ENCODE assay signal across 8 mouse cellular contexts in genomic region chr8:56293480-56293879, GRCm38 (mm10). TPM values are rescaled to one million over a fixed set of nuclear protein-coding genes. Genes with fewer than 3 reads are reported as not detected.
A peak's percentile ranks its signal among the peaks of the same experiment; 100 is the strongest.
DNase-seq lines count a peak whose midpoint lies in the region; ATAC-seq and TF ChIP-seq lines count a peak whose summit lies in the region.

No protein-coding gene starts in this region.

- peaks cover 12% of the 10 kb centered on the region; the same call in 1 of the 2 replicates for H3K27me3 ChIP-seq in heart, embryonic 13.5 days (replicated peaks)
- peaks cover 3% of the 10 kb centered on the region; the same call in 1 of the 2 replicates for H3K27me3 ChIP-seq in heart, embryonic 11.5 days (ENCODE audit: control insufficient read depth, insufficient read depth, low read length)
- H3K27me3 ChIP-seq in heart, embryonic 15.5 days = no peaks in the 10 kb centered on the region
- H3K27me3 ChIP-seq in limb, embryonic 12.5 days = peaks cover 22% of the 10 kb centered on the region
- H3K27me3 ChIP-seq in neural tube, embryonic 13.5 days = peaks cover 26% of the 10 kb centered on the region

- H3K27ac ChIP-seq in heart, embryonic 13.5 days (replicated peaks) = no peak overlapping the region
- H3K27ac ChIP-seq in heart, embryonic 11.5 days (ENCODE audit: low read depth, low read length) = no peak overlapping the region
- H3K27ac ChIP-seq in bone marrow macrophage, adult 2 months (ENCODE audit: insufficient read depth, low read depth, low read length) = peak overlapping the region; percentile 82
- no peak overlapping the region for H3K27ac ChIP-seq in heart, embryonic 15.5 days
- no peak overlapping the region for H3K27ac ChIP-seq in limb, embryonic 12.5 days
- H3K27ac ChIP-seq in neural tube, embryonic 13.5 days (replicated peaks) = no peak overlapping the region

- peak overlapping the region; percentile 86 for H3K4me2 ChIP-seq in heart, embryonic 13.5 days
- no peak overlapping the region; the same call in 1 of the 2 replicates for H3K4me2 ChIP-seq in heart, embryonic 11.5 days
- H3K4me2 ChIP-seq in heart, embryonic 15.5 days = peak overlapping the region; percentile 90; the same call in 1 of the 2 replicates
- H3K4me2 ChIP-seq in limb, embryonic 12.5 days = 0 out of 2 replicates have a peak overlapping the region, but pooled peaks have one; percentile 10
- H3K4me2 ChIP-seq in neural tube, embryonic 13.5 days = peak overlapping the region; percentile 93; the same call in 1 of the 2 replicates

- peaks cover 9% of the 10 kb centered on the region; the same call in 1 of the 2 replicates for H3K4me1 ChIP-seq in heart, embryonic 13.5 days
- H3K4me1 ChIP-seq in heart, embryonic 11.5 days (ENCODE audit: control insufficient read depth, insufficient read depth, low read length) = no peaks in the 10 kb centered on the region
- peaks cover 24% of the 10 kb centered on the region for H3K4me1 ChIP-seq in bone marrow macrophage, adult 2 months (ENCODE audit: control insufficient read depth, insufficient read depth, low read length)
- peaks cover 11% of the 10 kb centered on the region for H3K4me1 ChIP-seq in heart, embryonic 15.5 days (replicated peaks)
- 0 out of 2 replicates have a peak, but pooled peaks cover 4% of the 10 kb centered on the region for H3K4me1 ChIP-seq in limb, embryonic 12.5 days (replicated peaks)
- peaks cover 21% of the 10 kb centered on the region for H3K4me1 ChIP-seq in neural tube, embryonic 13.5 days (replicated peaks)

- H3K9ac ChIP-seq in heart, embryonic 13.5 days = peak overlapping the region; percentile 33; the same call in 1 of the 2 replicates
- no peak overlapping the region for H3K9ac ChIP-seq in heart, embryonic 11.5 days (ENCODE audit: low read depth, low read length)
- H3K9ac ChIP-seq in heart, embryonic 15.5 days = no peak overlapping the region
- H3K9ac ChIP-seq in limb, embryonic 12.5 days (replicated peaks) = no peak overlapping the region
- H3K9ac ChIP-seq in neural tube, embryonic 13.5 days = no peak overlapping the region

- no peak for TF ChIP-seq CTCF in bone marrow macrophage, adult 2 months (IDR thresholded peaks at IDR 0.05; ENCODE audit: low read depth, low read length)

- TF ChIP-seq POLR2A in bone marrow macrophage, adult 2 months (IDR thresholded peaks at IDR 0.05; ENCODE audit: borderline replicate concordance, low read depth, low read length) = no peak

- ATAC-seq in heart, embryonic 13.5 days (ENCODE audit: extremely low read depth, insufficient number of reproducible peaks, low FRiP score, low TSS enrichment) = no peak
- ATAC-seq in heart, embryonic 11.5 days (replicated peaks; ENCODE audit: insufficient number of reproducible peaks, low FRiP score, low TSS enrichment) = no peak
- ATAC-seq in heart, embryonic 15.5 days (replicated peaks; ENCODE audit: insufficient number of reproducible peaks, insufficient read depth, low FRiP score, low read depth) = no peak
- no peak for ATAC-seq in limb, embryonic 12.5 days (ENCODE audit: insufficient number of reproducible peaks, insufficient read depth, low FRiP score, low TSS enrichment, low read depth)
- ATAC-seq in neural tube, embryonic 13.5 days (ENCODE audit: low read depth) = no peak
- no peak for ATAC-seq in activated CD4-positive, CD25-positive, alpha-beta regulatory T cell, adult 4 months

- H3K4me3 ChIP-seq in heart, embryonic 13.5 days = no peak overlapping the region
- no peak overlapping the region for H3K4me3 ChIP-seq in heart, embryonic 11.5 days (ENCODE audit: low read depth, low read length)
- 0 out of 2 replicates have a peak overlapping the region, but pooled peaks have one; percentile 10 for H3K4me3 ChIP-seq in bone marrow macrophage, adult 2 months (ENCODE audit: insufficient read depth, low read length)
- 0 out of 2 replicates have a peak overlapping the region, but pooled peaks have one; percentile 59 for H3K4me3 ChIP-seq in heart, embryonic 15.5 days
- H3K4me3 ChIP-seq in limb, embryonic 12.5 days (replicated peaks) = no peak overlapping the region
- H3K4me3 ChIP-seq in neural tube, embryonic 13.5 days = no peak overlapping the region

- no peaks in the 10 kb centered on the region for H3K36me3 ChIP-seq in heart, embryonic 13.5 days
- H3K36me3 ChIP-seq in heart, embryonic 11.5 days (ENCODE audit: control insufficient read depth, insufficient read depth, low read length) = no peaks in the 10 kb centered on the region
- no peaks in the 10 kb centered on the region for H3K36me3 ChIP-seq in heart, embryonic 15.5 days
- no peaks in the 10 kb centered on the region for H3K36me3 ChIP-seq in limb, embryonic 12.5 days
- H3K36me3 ChIP-seq in neural tube, embryonic 13.5 days = no peaks in the 10 kb centered on the region

- H3K9me3 ChIP-seq in heart, embryonic 13.5 days = no peaks in the 10 kb centered on the region
- H3K9me3 ChIP-seq in heart, embryonic 11.5 days (replicated peaks; ENCODE audit: control insufficient read depth, low read length) = no peaks in the 10 kb centered on the region
- H3K9me3 ChIP-seq in heart, embryonic 15.5 days (replicated peaks) = no peaks in the 10 kb centered on the region
- no peaks in the 10 kb centered on the region for H3K9me3 ChIP-seq in limb, embryonic 12.5 days
- H3K9me3 ChIP-seq in neural tube, embryonic 13.5 days = no peaks in the 10 kb centered on the region

- WGBS in heart, embryonic 13.5 days = 33% methylated on average over 8 of the region's 8 CpGs
- 28% methylated on average over 8 of the region's 8 CpGs for WGBS in heart, embryonic 11.5 days (ENCODE audit: insufficient replicate concordance)
- 17% methylated on average over 8 of the region's 8 CpGs for WGBS in heart, embryonic 15.5 days
- 25% methylated on average over 8 of the region's 8 CpGs for WGBS in limb, embryonic 12.5 days
- 3% methylated on average over 8 of the region's 8 CpGs for WGBS in neural tube, embryonic 13.5 days

- no peak for DNase-seq in layer of hippocampus, adult 8-10 months (ENCODE audit: low spot score in 2 of 2)

RNA-seq across cellular contexts. Expression of gene Hpgd, which starts 0.9 kb away (rescaled TPM):
- 14.5 and 17.5 TPM in 2 replicates for polyA plus RNA-seq in heart, embryonic 13.5 days (2015; fragmentation: Nextera tagmentation; extraction: Ambion mirVana)
- polyA plus RNA-seq in heart, embryonic 11.5 days (2014; fragmentation: Nextera tagmentation; extraction: Ambion mirVana) = 29.2 and 32.6 TPM in 2 replicates
- 457 and 471 TPM in 2 replicates for polyA plus RNA-seq in bone marrow macrophage, adult 2 months (2012; ENCODE audit: insufficient read depth, insufficient read length, missing spikeins)
- 17.4 and 31.6 TPM in 2 replicates for polyA plus RNA-seq in heart, embryonic 15.5 days (2015; fragmentation: Nextera tagmentation; extraction: Ambion mirVana)
- 14.4 and 15.5 TPM in 2 replicates for polyA plus RNA-seq in limb, embryonic 12.5 days (2016; fragmentation: Nextera tagmentation; extraction: Ambion mirVana)
- 6.3 and 7.3 TPM in 2 replicates for polyA plus RNA-seq in neural tube, embryonic 13.5 days (2015; fragmentation: Nextera tagmentation; extraction: Ambion mirVana)
- polyA plus RNA-seq in activated CD4-positive, CD25-positive, alpha-beta regulatory T cell, adult 4 months (2017; shearing (Covaris generic)) = 1 to 10 TPM in 1 of 2 experiments, not detected in 1; 1.0 TPM
- 1 to 10 TPM; 2.2 to 8.6 (median 5.6) TPM for total RNA-seq in layer of hippocampus, adult 8-10 months (2022)

Comparison
In these comparisons a context has a peak if more than half of its experiments do, and no peak if none do; other contexts are left out.
1. H3K4me3 ChIP-seq: peak in bone marrow macrophage, adult 2 months (single experiment) and heart, embryonic 15.5 days (single experiment); none in heart, embryonic 13.5 days (single experiment), heart, embryonic 11.5 days (single experiment), limb, embryonic 12.5 days (single experiment) and neural tube, embryonic 13.5 days (single experiment).
2. RNA of gene Hpgd, which starts 0.9 kb away (polyA plus RNA-seq): 457 to 471 TPM in bone marrow macrophage, adult 2 months; 29.2 to 32.6 TPM in heart, embryonic 11.5 days, 14.5 to 17.5 TPM in heart, embryonic 13.5 days, 17.4 to 31.6 TPM in heart, embryonic 15.5 days, 14.4 to 15.5 TPM in limb, embryonic 12.5 days, 6.3 to 7.3 TPM in neural tube, embryonic 13.5 days and 1.0 TPM in activated CD4-positive, CD25-positive, alpha-beta regulatory T cell, adult 4 months; every median in the first group is over 10 times any median in the second.